Mouse (Mus musculus): Measurements from ENCODE around the gene Akt2. TPM values are rescaled to one million over a fixed set of nuclear protein-coding genes. Genes with fewer than 3 reads are reported as not detected.

Gene Akt2
- total RNA-seq (2021) (100 to 1,000 TPM; 181 to 219 TPM), polyA plus RNA-seq (2012; rRNA removed) (134 and 181 TPM in 2 replicates)
- long read RNA-seq, full-length matches to known transcripts: 91 of 154 reads
- long read RNA-seq, partial matches to known transcripts: 34 of 154 reads
- long read RNA-seq, other reads (novel, unspliced or antisense): 29 of 154 reads

DNA sequence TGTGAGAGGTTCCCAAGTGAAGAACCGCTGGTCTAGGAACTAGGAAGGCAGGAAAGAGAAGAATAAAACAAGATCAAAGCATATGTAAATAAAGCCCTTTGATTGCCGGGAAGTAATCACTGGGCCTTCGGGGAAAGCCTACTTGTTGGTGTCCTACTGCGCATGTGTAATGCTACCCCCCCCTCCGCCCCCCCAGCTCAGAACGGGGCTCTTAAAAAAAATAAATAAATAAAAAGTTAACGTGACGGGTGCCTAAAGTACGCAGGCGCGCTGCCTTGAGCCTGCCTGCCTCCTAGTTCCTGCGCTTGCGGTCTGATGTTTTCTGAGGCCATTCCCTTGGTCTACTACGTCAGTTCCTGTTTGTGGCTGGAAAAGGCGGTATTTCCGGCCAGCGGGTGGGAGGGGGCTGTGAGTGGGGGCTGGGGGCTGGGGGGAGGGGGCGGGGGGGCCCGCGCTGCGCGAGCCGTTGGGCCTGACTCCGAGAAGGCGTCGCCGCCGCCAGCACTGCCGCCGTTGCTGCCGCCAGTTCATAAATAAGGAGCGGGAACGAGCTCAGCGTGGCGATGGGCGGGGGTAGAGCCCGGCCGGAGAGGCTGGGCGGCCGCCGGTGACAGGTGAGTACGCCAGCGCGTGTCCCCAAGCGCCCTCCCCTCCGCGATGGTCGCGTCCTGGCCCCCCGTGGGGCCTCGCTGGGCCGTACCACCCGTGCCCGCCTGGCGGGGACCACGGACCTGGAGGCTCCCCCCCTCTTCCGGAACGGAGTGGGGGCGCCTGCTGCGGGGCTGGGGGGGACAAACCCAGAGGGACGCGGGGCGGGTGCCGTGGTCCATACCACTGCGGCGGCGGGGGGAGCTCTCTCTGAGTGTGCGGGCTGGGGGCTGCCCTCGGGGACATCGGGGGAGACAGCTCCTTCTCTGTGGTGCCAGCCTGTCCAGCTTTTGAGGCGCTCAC lies at the start of gene Akt2:
Gene Akt2 (plus strand): TSS at position 287 of the 951 bp plus-strand sequence.
- peak; percentile 88 to 94 for DNase-seq
- peak within 1 kb of the TSS; percentile 99 for H3K27ac ChIP-seq
- peak within 1 kb of the TSS; percentile 99 for H3K9ac ChIP-seq (ENCODE audit: low read depth, low read length)
- H3K27me3 ChIP-seq (ENCODE audit: control insufficient read depth, insufficient read depth, low read length): no peaks in the 10 kb centered on the region
- H3K4me1 ChIP-seq (ENCODE audit: control insufficient read depth, insufficient read depth, low read length): peaks cover 18% of the 10 kb centered on the region
- under 1% methylated on average over 66 of the region's 71 CpGs for WGBS
- intact Hi-C loops (cut with DNase I): loop anchor here (2.0 to 5.0 kb wide), 4 partner anchors 15 to 259 kb away; partner anchors contain the start of gene Zfp607b
- H3K36me3 ChIP-seq (ENCODE audit: control insufficient read depth, insufficient read depth, low read length): no peaks in the 10 kb centered on the region; the same call in 1 of the 2 replicates
- TF ChIP-seq EP300 (IDR thresholded peaks at IDR 0.05; ENCODE audit: insufficient read depth, low read depth, low read length) (0 out of 2 replicates have a peak, but pooled peaks have one; percentile 44), CTCF (IDR thresholded peaks at IDR 0.05) (peak; percentile 7; the same call in 1 of the 2 replicates), POLR2A (IDR thresholded peaks at IDR 0.05; ENCODE audit: insufficient read depth, low read depth, low read length) (peak; percentile 47)
- H3K79me2 ChIP-seq (replicated peaks; ENCODE audit: control insufficient read depth, insufficient read depth, low read length): peaks cover 5% of the 10 kb centered on the region
- peak within 1 kb of the TSS; percentile 95 for H3K4me3 ChIP-seq

GRCm38 (mm10) chr7:27541922-27542321 lies 49.4 kb upstream of the Akt2 start:
- Histone ChIP-seq H3K4me3 (peak overlapping the region; percentile 58; the same call in 1 of the 2 replicates), H3K4me1 (ENCODE audit: control insufficient read depth, insufficient read depth, low read length) (no peaks in the 10 kb centered on the region; the same call in 1 of the 2 replicates), H3K27ac (no peak overlapping the region), H3K79me2 (replicated peaks; ENCODE audit: control insufficient read depth, insufficient read depth, low read length) (no peaks in the 10 kb centered on the region), H3K27me3 (ENCODE audit: control insufficient read depth, insufficient read depth, low read length) (no peaks in the 10 kb centered on the region), H3K36me3 (ENCODE audit: control insufficient read depth, insufficient read depth, low read length) (no peaks in the 10 kb centered on the region), H3K9ac (ENCODE audit: low read depth, low read length) (no peak overlapping the region)
- intact Hi-C loops (cut with DNase I): no loop called here
- no peak for DNase-seq
- TF ChIP-seq EP300 (IDR thresholded peaks at IDR 0.05; ENCODE audit: insufficient read depth, low read depth, low read length) (no peak), CTCF (IDR thresholded peaks at IDR 0.05) (no peak), POLR2A (IDR thresholded peaks at IDR 0.05; ENCODE audit: insufficient read depth, low read depth, low read length) (no peak)
- WGBS: 69% methylated on average over 5 of the region's 5 CpGs

DNA sequence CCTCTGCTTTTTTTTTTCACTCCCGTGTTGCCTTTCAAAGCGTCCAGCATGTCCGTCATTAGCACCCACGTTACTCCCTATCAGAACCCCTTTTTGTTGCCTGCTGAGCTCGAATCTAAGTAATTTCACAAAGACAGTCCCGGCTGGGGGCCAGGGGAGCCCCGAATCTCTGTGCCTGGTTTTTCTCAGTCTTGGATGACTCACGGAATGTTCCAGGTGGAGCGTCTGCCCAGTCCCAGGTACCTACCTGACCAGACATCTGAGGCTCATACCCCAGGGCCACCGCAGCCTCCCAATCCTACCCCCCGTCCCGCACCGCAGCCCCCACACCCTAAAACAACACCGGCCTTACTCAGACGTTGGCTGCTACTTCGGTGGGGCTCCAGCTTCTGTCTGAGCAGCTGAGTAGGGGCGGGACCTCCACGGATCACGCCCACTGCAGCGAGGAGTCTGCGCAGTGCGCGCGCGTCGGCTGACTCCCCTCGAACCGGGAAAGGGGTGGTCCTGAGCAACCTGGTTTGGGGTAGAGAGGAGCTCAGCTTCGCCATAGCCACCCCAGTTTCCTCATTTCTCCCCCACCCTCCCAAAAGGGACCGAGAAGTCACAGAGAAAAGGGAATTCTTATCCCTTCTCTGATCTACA lies 48.8 kb upstream of the Akt2 start:
- intact Hi-C loops (cut with DNase I): no loop called here
- Histone ChIP-seq H3K79me2 (replicated peaks; ENCODE audit: control insufficient read depth, insufficient read depth, low read length) (no peaks in the 10 kb centered on the region), H3K36me3 (ENCODE audit: control insufficient read depth, insufficient read depth, low read length) (no peaks in the 10 kb centered on the region), H3K4me1 (ENCODE audit: control insufficient read depth, insufficient read depth, low read length) (no peaks in the 10 kb centered on the region; the same call in 1 of the 2 replicates), H3K27me3 (ENCODE audit: control insufficient read depth, insufficient read depth, low read length) (no peaks in the 10 kb centered on the region), H3K9ac (ENCODE audit: low read depth, low read length) (peak overlapping the region; percentile 82), H3K27ac (peak overlapping the region; percentile 67), H3K4me3 (peak overlapping the region; percentile 58)
- WGBS: 2% methylated on average over 30 of the region's 30 CpGs
- peak; percentile 86 to 87 for DNase-seq
- TF ChIP-seq EP300 (IDR thresholded peaks at IDR 0.05; ENCODE audit: insufficient read depth, low read depth, low read length) (no peak), CTCF (IDR thresholded peaks at IDR 0.05) (no peak), POLR2A (IDR thresholded peaks at IDR 0.05; ENCODE audit: insufficient read depth, low read depth, low read length) (peak; percentile 74)

GRCm38 (mm10) chr7:27543065-27543464 lies 48.3 kb upstream of the Akt2 start:
- intact Hi-C loops (cut with DNase I): no loop called here
- H3K36me3 ChIP-seq (ENCODE audit: control insufficient read depth, insufficient read depth, low read length): no peaks in the 10 kb centered on the region
- peak overlapping the region; percentile 58 for H3K4me3 ChIP-seq
- no peak overlapping the region for H3K9ac ChIP-seq (ENCODE audit: low read depth, low read length)
- TF ChIP-seq POLR2A (IDR thresholded peaks at IDR 0.05; ENCODE audit: insufficient read depth, low read depth, low read length) (no peak), CTCF (IDR thresholded peaks at IDR 0.05) (no peak), EP300 (IDR thresholded peaks at IDR 0.05; ENCODE audit: insufficient read depth, low read depth, low read length) (no peak)
- peak overlapping the region; percentile 67 for H3K27ac ChIP-seq
- H3K4me1 ChIP-seq (ENCODE audit: control insufficient read depth, insufficient read depth, low read length): no peaks in the 10 kb centered on the region; the same call in 1 of the 2 replicates
- no peak for DNase-seq
- H3K27me3 ChIP-seq (ENCODE audit: control insufficient read depth, insufficient read depth, low read length): no peaks in the 10 kb centered on the region
- no peaks in the 10 kb centered on the region for H3K79me2 ChIP-seq (replicated peaks; ENCODE audit: control insufficient read depth, insufficient read depth, low read length)
- WGBS: 25% methylated on average over 6 of the region's 6 CpGs

- Histone ChIP-seq H3K27ac (no peak overlapping the region), H3K4me1 (ENCODE audit: control insufficient read depth, insufficient read depth, low read length) (no peaks in the 10 kb centered on the region; the same call in 1 of the 2 replicates), H3K4me3 (no peak overlapping the region), H3K9ac (ENCODE audit: low read depth, low read length) (no peak overlapping the region), H3K27me3 (ENCODE audit: control insufficient read depth, insufficient read depth, low read length) (no peaks in the 10 kb centered on the region), H3K36me3 (ENCODE audit: control insufficient read depth, insufficient read depth, low read length) (no peaks in the 10 kb centered on the region), H3K79me2 (replicated peaks; ENCODE audit: control insufficient read depth, insufficient read depth, low read length) (no peaks in the 10 kb centered on the region)
- intact Hi-C loops (cut with DNase I): no loop called here
- WGBS: 83% methylated on average over 4 of the region's 4 CpGs
- no peak for DNase-seq
- TF ChIP-seq CTCF (IDR thresholded peaks at IDR 0.05) (no peak), POLR2A (IDR thresholded peaks at IDR 0.05; ENCODE audit: insufficient read depth, low read depth, low read length) (no peak), EP300 (IDR thresholded peaks at IDR 0.05; ENCODE audit: insufficient read depth, low read depth, low read length) (no peak)
Observed at GRCm38 (mm10) chr7:27543851-27544250, 47.5 kb upstream of the Akt2 start.

Measured in heart, adult 2 months (tissue).